Mouse (Mus musculus): ENCODE data around the gene Serinc2. TPM values are rescaled to one million over a fixed set of nuclear protein-coding genes. Genes with fewer than 3 reads are reported as not detected.

Gene Serinc2
- 34.8 and 36.4 TPM in 2 replicates for polyA plus RNA-seq (2014; fragmentation: Nextera tagmentation; extraction: Ambion mirVana)

GRCm38 (mm10) chr4:130279105-130279504 lies at the start of gene Serinc2:
TSS of gene Serinc2 (minus strand) at chr4:130279205.
- H3K9me3 ChIP-seq (ENCODE audit: control insufficient read depth, low read length): no peaks in the 10 kb centered on the region
- no peaks in the 10 kb centered on the region for H3K27me3 ChIP-seq (ENCODE audit: control insufficient read depth, insufficient read depth, low read length)
- no peaks in the 10 kb centered on the region for H3K36me3 ChIP-seq (ENCODE audit: control insufficient read depth, insufficient read depth, low read length)
- H3K4me1 ChIP-seq (ENCODE audit: control insufficient read depth, insufficient read depth, low read length): 0 out of 2 replicates have a peak, but pooled peaks cover 3% of the 10 kb centered on the region
- 63% methylated on average over 2 of the region's 2 CpGs for WGBS
- H3K4me2 ChIP-seq (ENCODE audit: low read depth, low read length): no peak within 1 kb of the TSS
- no peak for ATAC-seq (ENCODE audit: low read depth)
- no peak within 1 kb of the TSS for H3K27ac ChIP-seq (ENCODE audit: low read depth, low read length)
- no peak within 1 kb of the TSS for H3K4me3 ChIP-seq (ENCODE audit: low read depth, low read length)
- H3K9ac ChIP-seq (replicated peaks; ENCODE audit: low read depth, low read length): no peak within 1 kb of the TSS

- Histone ChIP-seq H3K9ac (replicated peaks; ENCODE audit: low read depth, low read length) (no peak overlapping the region), H3K27ac (ENCODE audit: low read depth, low read length) (no peak overlapping the region), H3K4me1 (ENCODE audit: control insufficient read depth, insufficient read depth, low read length) (no peaks in the 10 kb centered on the region), H3K4me3 (ENCODE audit: low read depth, low read length) (no peak overlapping the region), H3K4me2 (ENCODE audit: low read depth, low read length) (no peak overlapping the region), H3K27me3 (ENCODE audit: control insufficient read depth, insufficient read depth, low read length) (no peaks in the 10 kb centered on the region), H3K36me3 (ENCODE audit: control insufficient read depth, insufficient read depth, low read length) (peaks cover 32% of the 10 kb centered on the region), H3K9me3 (ENCODE audit: control insufficient read depth, low read length) (no peaks in the 10 kb centered on the region)
- WGBS: 81% methylated on average over 9 of the region's 9 CpGs
- ATAC-seq (ENCODE audit: low read depth): no peak
Observed at GRCm38 (mm10) chr4:130327366-130327765, 48.4 kb upstream of the Serinc2 start.

- no peaks in the 10 kb centered on the region for H3K4me1 ChIP-seq (ENCODE audit: control insufficient read depth, insufficient read depth, low read length)
- no peak for ATAC-seq (ENCODE audit: low read depth)
- no peaks in the 10 kb centered on the region for H3K27me3 ChIP-seq (ENCODE audit: control insufficient read depth, insufficient read depth, low read length)
- H3K27ac ChIP-seq (ENCODE audit: low read depth, low read length): no peak overlapping the region
- WGBS: 97% methylated on average over 2 of the region's 2 CpGs
- peaks cover 33% of the 10 kb centered on the region for H3K36me3 ChIP-seq (ENCODE audit: control insufficient read depth, insufficient read depth, low read length)
- H3K9ac ChIP-seq (replicated peaks; ENCODE audit: low read depth, low read length): no peak overlapping the region
- no peak overlapping the region for H3K4me3 ChIP-seq (ENCODE audit: low read depth, low read length)
- no peak overlapping the region for H3K4me2 ChIP-seq (ENCODE audit: low read depth, low read length)
- H3K9me3 ChIP-seq (ENCODE audit: control insufficient read depth, low read length): no peaks in the 10 kb centered on the region
Observed at GRCm38 (mm10) chr4:130325446-130325845, 46.4 kb upstream of the Serinc2 start.

GRCm38 (mm10) chr4:130323607-130324006 lies 44.6 kb upstream of the Serinc2 start:
- no peak overlapping the region for H3K4me2 ChIP-seq (ENCODE audit: low read depth, low read length)
- no peaks in the 10 kb centered on the region for H3K27me3 ChIP-seq (ENCODE audit: control insufficient read depth, insufficient read depth, low read length)
- H3K4me1 ChIP-seq (ENCODE audit: control insufficient read depth, insufficient read depth, low read length): no peaks in the 10 kb centered on the region
- H3K9ac ChIP-seq (replicated peaks; ENCODE audit: low read depth, low read length): no peak overlapping the region
- no peak overlapping the region for H3K4me3 ChIP-seq (ENCODE audit: low read depth, low read length)
- no peaks in the 10 kb centered on the region for H3K9me3 ChIP-seq (ENCODE audit: control insufficient read depth, low read length)
- ATAC-seq (ENCODE audit: low read depth): no peak
- H3K36me3 ChIP-seq (ENCODE audit: control insufficient read depth, insufficient read depth, low read length): peaks cover 28% of the 10 kb centered on the region
- H3K27ac ChIP-seq (ENCODE audit: low read depth, low read length): no peak overlapping the region
- WGBS: 84% methylated on average over 5 of the region's 5 CpGs

- Histone ChIP-seq H3K4me1 (ENCODE audit: control insufficient read depth, insufficient read depth, low read length) (no peaks in the 10 kb centered on the region), H3K9me3 (ENCODE audit: control insufficient read depth, low read length) (no peaks in the 10 kb centered on the region), H3K27ac (ENCODE audit: low read depth, low read length) (no peak overlapping the region), H3K36me3 (ENCODE audit: control insufficient read depth, insufficient read depth, low read length) (peaks cover 28% of the 10 kb centered on the region), H3K4me2 (ENCODE audit: low read depth, low read length) (no peak overlapping the region), H3K27me3 (ENCODE audit: control insufficient read depth, insufficient read depth, low read length) (no peaks in the 10 kb centered on the region), H3K4me3 (ENCODE audit: low read depth, low read length) (no peak overlapping the region), H3K9ac (replicated peaks; ENCODE audit: low read depth, low read length) (no peak overlapping the region)
- 91% methylated on average over 1 of the region's 1 CpGs for WGBS
- ATAC-seq (ENCODE audit: low read depth): no peak
Observed at GRCm38 (mm10) chr4:130323165-130323564, 44.2 kb upstream of the Serinc2 start.

DNA sequence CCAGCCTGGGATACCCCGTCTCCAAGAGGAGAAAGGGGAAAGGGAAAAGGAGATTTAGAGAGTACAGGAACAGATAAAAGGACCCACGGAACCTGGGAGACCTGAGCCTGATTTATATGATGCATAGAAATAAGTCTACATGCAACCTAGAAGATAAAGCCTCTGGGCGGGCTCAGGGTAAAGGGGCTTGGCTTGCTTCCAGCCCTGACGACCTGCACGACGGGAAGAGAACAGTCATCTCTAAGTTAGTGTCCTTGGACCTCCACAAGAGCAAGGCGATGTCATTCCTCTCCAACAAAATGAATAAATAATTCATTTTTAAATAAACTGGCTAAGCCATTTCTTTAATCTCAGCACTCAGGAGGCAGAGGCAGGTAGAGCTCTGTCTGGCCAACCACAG lies 43.6 kb upstream of the Serinc2 start:
- no peaks in the 10 kb centered on the region for H3K4me1 ChIP-seq (ENCODE audit: control insufficient read depth, insufficient read depth, low read length)
- H3K27me3 ChIP-seq (ENCODE audit: control insufficient read depth, insufficient read depth, low read length): no peaks in the 10 kb centered on the region
- WGBS: 82% methylated on average over 7 of the region's 7 CpGs
- H3K36me3 ChIP-seq (ENCODE audit: control insufficient read depth, insufficient read depth, low read length): peaks cover 30% of the 10 kb centered on the region
- no peak overlapping the region for H3K4me2 ChIP-seq (ENCODE audit: low read depth, low read length)
- H3K9ac ChIP-seq (replicated peaks; ENCODE audit: low read depth, low read length): no peak overlapping the region
- no peak for ATAC-seq (ENCODE audit: low read depth)
- no peak overlapping the region for H3K27ac ChIP-seq (ENCODE audit: low read depth, low read length)
- no peak overlapping the region for H3K4me3 ChIP-seq (ENCODE audit: low read depth, low read length)
- no peaks in the 10 kb centered on the region for H3K9me3 ChIP-seq (ENCODE audit: control insufficient read depth, low read length)

- H3K9me3 ChIP-seq (ENCODE audit: control insufficient read depth, low read length): no peaks in the 10 kb centered on the region
- H3K4me2 ChIP-seq (ENCODE audit: low read depth, low read length): no peak overlapping the region
- peaks cover 26% of the 10 kb centered on the region for H3K36me3 ChIP-seq (ENCODE audit: control insufficient read depth, insufficient read depth, low read length)
- no peak overlapping the region for H3K4me3 ChIP-seq (ENCODE audit: low read depth, low read length)
- H3K9ac ChIP-seq (replicated peaks; ENCODE audit: low read depth, low read length): no peak overlapping the region
- no peak for ATAC-seq (ENCODE audit: low read depth)
- 99% methylated on average over 7 of the region's 7 CpGs for WGBS
- H3K4me1 ChIP-seq (ENCODE audit: control insufficient read depth, insufficient read depth, low read length): no peaks in the 10 kb centered on the region
- H3K27ac ChIP-seq (ENCODE audit: low read depth, low read length): no peak overlapping the region
- H3K27me3 ChIP-seq (ENCODE audit: control insufficient read depth, insufficient read depth, low read length): no peaks in the 10 kb centered on the region
Observed at GRCm38 (mm10) chr4:130321640-130322039, 42.6 kb upstream of the Serinc2 start.

GRCm38 (mm10) chr4:130319564-130319963 lies 40.6 kb upstream of the Serinc2 start:
- Histone ChIP-seq H3K9me3 (ENCODE audit: control insufficient read depth, low read length) (no peaks in the 10 kb centered on the region), H3K4me3 (ENCODE audit: low read depth, low read length) (no peak overlapping the region), H3K27me3 (ENCODE audit: control insufficient read depth, insufficient read depth, low read length) (no peaks in the 10 kb centered on the region), H3K9ac (replicated peaks; ENCODE audit: low read depth, low read length) (no peak overlapping the region), H3K4me2 (ENCODE audit: low read depth, low read length) (no peak overlapping the region), H3K36me3 (ENCODE audit: control insufficient read depth, insufficient read depth, low read length) (peaks cover 27% of the 10 kb centered on the region), H3K27ac (ENCODE audit: low read depth, low read length) (no peak overlapping the region), H3K4me1 (ENCODE audit: control insufficient read depth, insufficient read depth, low read length) (no peaks in the 10 kb centered on the region)
- 88% methylated on average over 7 of the region's 7 CpGs for WGBS
- ATAC-seq (ENCODE audit: low read depth): no peak

DNA sequence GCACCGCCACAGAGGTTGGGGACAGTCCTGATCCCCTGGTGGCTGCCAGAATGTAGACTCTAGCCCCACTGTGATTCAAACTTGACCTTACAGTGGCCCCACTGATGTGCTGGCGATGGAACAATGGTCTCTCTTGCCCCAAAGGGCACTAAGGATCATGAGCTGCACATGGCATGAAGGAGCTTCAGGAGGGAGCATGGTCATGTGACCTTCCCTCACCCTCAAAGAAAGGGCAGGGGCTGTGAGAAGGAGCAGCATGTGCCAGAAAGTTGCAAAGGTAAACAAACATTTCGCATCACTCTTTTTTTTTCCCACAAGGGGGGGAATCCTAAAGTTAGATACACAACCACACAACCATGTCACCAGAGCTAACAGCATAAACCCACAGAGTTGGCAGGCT lies 39.1 kb upstream of the Serinc2 start:
- Histone ChIP-seq H3K4me3 (ENCODE audit: low read depth, low read length) (no peak overlapping the region), H3K27me3 (ENCODE audit: control insufficient read depth, insufficient read depth, low read length) (no peaks in the 10 kb centered on the region), H3K36me3 (ENCODE audit: control insufficient read depth, insufficient read depth, low read length) (peaks cover 27% of the 10 kb centered on the region), H3K9ac (replicated peaks; ENCODE audit: low read depth, low read length) (no peak overlapping the region), H3K4me1 (ENCODE audit: control insufficient read depth, insufficient read depth, low read length) (no peaks in the 10 kb centered on the region), H3K27ac (ENCODE audit: low read depth, low read length) (no peak overlapping the region), H3K4me2 (ENCODE audit: low read depth, low read length) (no peak overlapping the region), H3K9me3 (ENCODE audit: control insufficient read depth, low read length) (no peaks in the 10 kb centered on the region)
- WGBS: 67% methylated on average over 3 of the region's 3 CpGs
- no peak for ATAC-seq (ENCODE audit: low read depth)

DNA sequence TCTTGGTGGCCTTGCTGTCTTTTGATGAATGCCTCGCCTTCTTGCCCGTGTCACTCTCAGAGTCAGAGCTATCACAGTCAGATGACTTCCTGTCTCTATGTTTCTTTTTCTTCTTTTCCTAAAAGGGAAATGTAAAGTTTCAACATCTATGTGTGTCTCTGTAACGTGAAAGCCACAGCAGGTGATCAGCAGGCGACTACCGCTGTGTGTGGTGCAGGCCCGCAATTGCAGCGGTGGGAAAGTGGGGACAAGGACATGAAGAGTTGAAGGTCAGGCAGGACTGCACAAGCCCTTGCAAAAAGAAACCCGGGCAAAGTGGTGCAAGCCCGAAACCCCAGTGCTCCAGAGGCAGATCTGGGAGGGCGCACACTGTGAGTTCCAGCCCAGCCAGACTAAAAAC lies 37.7 kb upstream of the Serinc2 start:
- Histone ChIP-seq H3K9me3 (ENCODE audit: control insufficient read depth, low read length) (no peaks in the 10 kb centered on the region), H3K9ac (replicated peaks; ENCODE audit: low read depth, low read length) (no peak overlapping the region), H3K27me3 (ENCODE audit: control insufficient read depth, insufficient read depth, low read length) (no peaks in the 10 kb centered on the region), H3K36me3 (ENCODE audit: control insufficient read depth, insufficient read depth, low read length) (peaks cover 25% of the 10 kb centered on the region), H3K27ac (ENCODE audit: low read depth, low read length) (no peak overlapping the region), H3K4me3 (ENCODE audit: low read depth, low read length) (no peak overlapping the region), H3K4me2 (ENCODE audit: low read depth, low read length) (no peak overlapping the region), H3K4me1 (ENCODE audit: control insufficient read depth, insufficient read depth, low read length) (no peaks in the 10 kb centered on the region)
- no peak for ATAC-seq (ENCODE audit: low read depth)
- WGBS: 86% methylated on average over 10 of the region's 10 CpGs
